Mouse (Mus musculus) lung, adult 2 months (tissue): ENCODE measurements around the gene Il21.

Experiments used
- CTCF ChIP-seq: fragments of 200-500 bp; IDR thresholded peaks from 2 replicates; pipeline ENCODE4 v1.5.1; 2011; ENCODE audit warnings: mild to moderate bottlenecking, low read length, control low read depth; ENCODE audit not compliant: insufficient read depth
- POLR2A ChIP-seq: fragments of 200-500 bp; IDR thresholded peaks from 2 replicates; pipeline ENCODE4 v1.6.1; 2011; ENCODE audit warnings: low read depth, mild to moderate bottlenecking, control low read depth, low read length, borderline replicate concordance; ENCODE audit errors: extremely low read depth

GRCm38 (mm10) chr3:37250967-37251366 is 18.5 kb upstream of the Il21 start:
- TF ChIP-seq POLR2A (no peak), CTCF (no peak)
